Mouse (Mus musculus): ENCODE data around the gene Ppm1n. TPM values are rescaled to one million over a fixed set of nuclear protein-coding genes. Genes with fewer than 3 reads are reported as not detected.

The Ppm1n gene
- polyA plus RNA-seq, 1 experiment from 2014 or later = not detected

- 81% methylated on average over 7 of the region's 7 CpGs for WGBS
- no peaks in the 10 kb centered on the region for H3K9me3 ChIP-seq
- H3K36me3 ChIP-seq = no peaks in the 10 kb centered on the region
- H3K4me1 ChIP-seq = peaks cover 15% of the 10 kb centered on the region
- no peak overlapping the region for H3K4me2 ChIP-seq (replicated peaks)
- no peak for ATAC-seq (ENCODE audit: low FRiP score, low read depth)
- peaks cover 27% of the 10 kb centered on the region for H3K27me3 ChIP-seq (replicated peaks)
- H3K27ac ChIP-seq = no peak overlapping the region
- H3K9ac ChIP-seq = no peak overlapping the region
- no peak overlapping the region for H3K4me3 ChIP-seq
Measured at GRCm38 (mm10) chr7:19318676-19319075, 38.8 kb upstream of the Ppm1n start.

- no peak for ATAC-seq (ENCODE audit: low FRiP score, low read depth)
- Histone ChIP-seq H3K4me2 (replicated peaks) (no peak overlapping the region), H3K27ac (no peak overlapping the region), H3K4me3 (no peak overlapping the region), H3K36me3 (no peaks in the 10 kb centered on the region), H3K9me3 (no peaks in the 10 kb centered on the region), H3K27me3 (replicated peaks) (peaks cover 31% of the 10 kb centered on the region), H3K4me1 (peaks cover 15% of the 10 kb centered on the region), H3K9ac (no peak overlapping the region)
- WGBS = 66% methylated on average over 2 of the region's 2 CpGs
Measured at GRCm38 (mm10) chr7:19318201-19318600, 38.3 kb upstream of the Ppm1n start.

- H3K4me3 ChIP-seq = no peak overlapping the region
- H3K9me3 ChIP-seq = no peaks in the 10 kb centered on the region
- H3K36me3 ChIP-seq = no peaks in the 10 kb centered on the region
- H3K27me3 ChIP-seq (replicated peaks) = peaks cover 41% of the 10 kb centered on the region
- 49% methylated on average over 14 of the region's 14 CpGs for WGBS
- ATAC-seq (ENCODE audit: low FRiP score, low read depth) = no peak
- no peak overlapping the region for H3K4me2 ChIP-seq (replicated peaks)
- peaks cover 15% of the 10 kb centered on the region for H3K4me1 ChIP-seq
- H3K9ac ChIP-seq = 0 out of 2 replicates have a peak overlapping the region, but pooled peaks have one; percentile 13
- no peak overlapping the region for H3K27ac ChIP-seq
Measured at GRCm38 (mm10) chr7:19316451-19317161, 36.7 kb upstream of the Ppm1n start.

GRCm38 (mm10) chr7:19314033-19314432 is 34.2 kb upstream of the Ppm1n start:
- no peak overlapping the region for H3K4me2 ChIP-seq (replicated peaks)
- no peak overlapping the region for H3K4me3 ChIP-seq
- H3K4me1 ChIP-seq = peaks cover 15% of the 10 kb centered on the region
- WGBS = 51% methylated on average over 5 of the region's 5 CpGs
- H3K9me3 ChIP-seq = no peaks in the 10 kb centered on the region
- no peak overlapping the region for H3K27ac ChIP-seq
- H3K36me3 ChIP-seq = no peaks in the 10 kb centered on the region
- no peak for ATAC-seq (ENCODE audit: low FRiP score, low read depth)
- H3K9ac ChIP-seq = no peak overlapping the region
- peaks cover 44% of the 10 kb centered on the region for H3K27me3 ChIP-seq (replicated peaks)

- no peaks in the 10 kb centered on the region for H3K9me3 ChIP-seq
- ATAC-seq (ENCODE audit: low FRiP score, low read depth) = no peak
- no peak overlapping the region for H3K27ac ChIP-seq
- no peak overlapping the region for H3K4me3 ChIP-seq
- no peak overlapping the region for H3K9ac ChIP-seq
- no peaks in the 10 kb centered on the region for H3K36me3 ChIP-seq
- H3K4me2 ChIP-seq (replicated peaks) = no peak overlapping the region
- peaks cover 28% of the 10 kb centered on the region for H3K4me1 ChIP-seq
- H3K27me3 ChIP-seq (replicated peaks) = peaks cover 40% of the 10 kb centered on the region
- 44% methylated on average over 4 of the region's 4 CpGs for WGBS
Measured at GRCm38 (mm10) chr7:19311991-19312390, 32.1 kb upstream of the Ppm1n start.

- WGBS = under 1% methylated on average over 49 of the region's 49 CpGs
- Histone ChIP-seq H3K27ac (no peak within 1 kb of the TSS), H3K9me3 (no peaks in the 10 kb centered on the region), H3K4me3 (peak within 1 kb of the TSS; percentile 68), H3K36me3 (no peaks in the 10 kb centered on the region), H3K27me3 (replicated peaks) (peaks cover 56% of the 10 kb centered on the region), H3K9ac (peak within 1 kb of the TSS; percentile 44), H3K4me2 (replicated peaks) (peak within 1 kb of the TSS; percentile 90), H3K4me1 (peaks cover 24% of the 10 kb centered on the region)
- ATAC-seq (ENCODE audit: low FRiP score, low read depth) = peak; percentile 83
Measured at GRCm38 (mm10) chr7:19309884-19310641, 30.2 kb upstream of the Ppm1n start, which contains the start of gene Fosb. Fosb (minus strand) TSS chr7:19310051.

- H3K9me3 ChIP-seq = no peaks in the 10 kb centered on the region
- H3K27me3 ChIP-seq (replicated peaks) = peaks cover 63% of the 10 kb centered on the region
- no peaks in the 10 kb centered on the region for H3K36me3 ChIP-seq
- H3K27ac ChIP-seq = no peak overlapping the region
- peak overlapping the region; percentile 68 for H3K4me3 ChIP-seq
- peaks cover 31% of the 10 kb centered on the region for H3K4me1 ChIP-seq
- H3K4me2 ChIP-seq (replicated peaks) = peak overlapping the region; percentile 90
- WGBS = 1% methylated on average over 48 of the region's 48 CpGs
- no peak for ATAC-seq (ENCODE audit: low FRiP score, low read depth)
- H3K9ac ChIP-seq = 0 out of 2 replicates have a peak overlapping the region, but pooled peaks have one; percentile 39
Measured at GRCm38 (mm10) chr7:19309278-19309883, 29.5 kb upstream of the Ppm1n start.

- Histone ChIP-seq H3K9ac (peak overlapping the region; percentile 44; the same call in 1 of the 2 replicates), H3K4me1 (peaks cover 38% of the 10 kb centered on the region), H3K36me3 (no peaks in the 10 kb centered on the region), H3K9me3 (no peaks in the 10 kb centered on the region), H3K27ac (peak overlapping the region; percentile 3; the same call in 1 of the 2 replicates), H3K27me3 (replicated peaks) (peaks cover 65% of the 10 kb centered on the region), H3K4me2 (replicated peaks) (peak overlapping the region; percentile 90), H3K4me3 (peak overlapping the region; percentile 68)
- WGBS = under 1% methylated on average over 58 of the region's 58 CpGs
- peak; percentile 83 for ATAC-seq (ENCODE audit: low FRiP score, low read depth)
Measured at GRCm38 (mm10) chr7:19308454-19309277, 28.8 kb upstream of the Ppm1n start.

GRCm38 (mm10) chr7:19307739-19308453 is 28.0 kb upstream of the Ppm1n start:
- H3K27ac ChIP-seq = peak overlapping the region; percentile 3; the same call in 1 of the 2 replicates
- peaks cover 66% of the 10 kb centered on the region for H3K27me3 ChIP-seq (replicated peaks)
- H3K4me1 ChIP-seq = peaks cover 41% of the 10 kb centered on the region
- H3K4me2 ChIP-seq (replicated peaks) = peak overlapping the region; percentile 90
- peak overlapping the region; percentile 68 for H3K4me3 ChIP-seq
- no peaks in the 10 kb centered on the region for H3K9me3 ChIP-seq
- ATAC-seq (ENCODE audit: low FRiP score, low read depth) = peak; percentile 62
- WGBS = 2% methylated on average over 17 of the region's 18 CpGs
- H3K9ac ChIP-seq = peak overlapping the region; percentile 44; the same call in 1 of the 2 replicates
- H3K36me3 ChIP-seq = no peaks in the 10 kb centered on the region

- no peaks in the 10 kb centered on the region for H3K9me3 ChIP-seq
- no peak overlapping the region for H3K9ac ChIP-seq
- WGBS = 69% methylated on average over 25 of the region's 25 CpGs
- ATAC-seq (ENCODE audit: low FRiP score, low read depth) = no peak
- no peaks in the 10 kb centered on the region for H3K36me3 ChIP-seq
- H3K27me3 ChIP-seq (replicated peaks) = peaks cover 71% of the 10 kb centered on the region
- peak overlapping the region; percentile 90 for H3K4me2 ChIP-seq (replicated peaks)
- no peak overlapping the region for H3K4me3 ChIP-seq
- H3K27ac ChIP-seq = no peak overlapping the region
- peaks cover 41% of the 10 kb centered on the region for H3K4me1 ChIP-seq
Measured at GRCm38 (mm10) chr7:19306819-19307738, 27.2 kb upstream of the Ppm1n start.

Data from neural tube, embryonic 12.5 days (tissue).